Mouse (Mus musculus) adrenal gland, adult (tissue): ENCODE results near the gene B4galt5.
A peak's percentile ranks its signal among the peaks of the same experiment; 100 is the strongest.

Experiments used
- DNase-seq, 2 experiments: peaks; one replicate each; pipeline ENCODE4 v3.0.0; 2022 to 2023; ENCODE audit warnings: low spot score in 1 of 2; ENCODE audit not compliant: inconsistent age in 2 of 2

Gene B4galt5

GRCm38 (mm10) chr2:167305382-167306272 lies 43.4 kb downstream of the B4galt5 start:
- DNase-seq: peak; percentile 53 to 65

GRCm38 (mm10) chr2:167304651-167305381 lies 44.2 kb downstream of the B4galt5 start:
- peak; percentile 35 to 72 for DNase-seq

GRCm38 (mm10) chr2:167303806-167304205 lies 45.2 kb downstream of the B4galt5 start:
- peak; percentile 11 to 68 for DNase-seq

- peak in 1 of 2 experiments; percentile 72 for DNase-seq
Observed at GRCm38 (mm10) chr2:167303196-167303595, 45.8 kb downstream of the B4galt5 start.

- peak in 1 of 2 experiments; percentile 28 for DNase-seq
Observed at GRCm38 (mm10) chr2:167302641-167303040, 46.3 kb downstream of the B4galt5 start.

- DNase-seq: peak in 1 of 2 experiments; percentile 33
Observed at GRCm38 (mm10) chr2:167302031-167302430, 47.0 kb downstream of the B4galt5 start.

- peak; percentile 9 to 59 for DNase-seq
Observed at GRCm38 (mm10) chr2:167301601-167302000, 47.4 kb downstream of the B4galt5 start.

- peak in 1 of 2 experiments; percentile 9 for DNase-seq
Observed at GRCm38 (mm10) chr2:167300943-167301497, 48.0 kb downstream of the B4galt5 start.

GRCm38 (mm10) chr2:167299861-167300667 lies 48.9 kb downstream of the B4galt5 start:
- peak; percentile 23 to 64 for DNase-seq

- DNase-seq: peak; percentile 65 to 79
Observed at GRCm38 (mm10) chr2:167298729-167299705, 50.0 kb downstream of the B4galt5 start.

GRCm38 (mm10) chr2:167297985-167298384 lies 51.0 kb downstream of the B4galt5 start:
- peak; percentile 7 to 31 for DNase-seq

GRCm38 (mm10) chr2:167294926-167295325 lies 54.1 kb downstream of the B4galt5 start:
- peak; percentile 47 to 68 for DNase-seq

GRCm38 (mm10) chr2:167294216-167294615 lies 54.8 kb downstream of the B4galt5 start:
- peak; percentile 60 to 76 for DNase-seq

- DNase-seq: peak; percentile 84 to 89
Observed at GRCm38 (mm10) chr2:167293289-167294085, 55.5 kb downstream of the B4galt5 start.

- peak; percentile 71 to 78 for DNase-seq
Observed at GRCm38 (mm10) chr2:167292854-167293253, 56.1 kb downstream of the B4galt5 start.

GRCm38 (mm10) chr2:167292151-167292591 lies 56.8 kb downstream of the B4galt5 start:
- DNase-seq: peak; percentile 80 to 89

GRCm38 (mm10) chr2:167291656-167292055 lies 57.3 kb downstream of the B4galt5 start:
- peak; percentile 16 to 43 for DNase-seq

- DNase-seq: peak; percentile 6 to 32
Observed at GRCm38 (mm10) chr2:167281461-167281860, 67.5 kb downstream of the B4galt5 start.

GRCm38 (mm10) chr2:167280986-167281310 lies 68.0 kb downstream of the B4galt5 start:
- no peak for DNase-seq
